Mouse (Mus musculus) forebrain, postnatal 0 days (tissue): ENCODE measurements around the gene Lypd5. TPM values are rescaled to one million over a fixed set of nuclear protein-coding genes. Genes with fewer than 3 reads are reported as not detected.

ENCODE experiments used
- ATAC-seq: fragments of 200-750 bp; cut with Nextera tagmentation; 2 replicates; pipeline ENCODE4 v1.8.0; 2017; ENCODE audit warnings: mild to moderate bottlenecking, moderate library complexity
- DNase-seq: peaks from one replicate; pipeline ENCODE4 v3.0.0-alpha.2; 2015
- H3K27ac ChIP-seq: fragments of 300-500 bp; sonication (generic); 2 replicates; pipeline ENCODE4 v1.5.1; 2014; ENCODE audit warnings: low read depth, mild to moderate bottlenecking, antibody characterized with exemption, low read length, moderate library complexity, mixed read lengths
- H3K27me3 ChIP-seq: fragments of 300-500 bp; sonication (generic); 2 replicates; pipeline ENCODE4 v1.6.1; 2014; ENCODE audit warnings: mild to moderate bottlenecking, low read length, mixed read lengths; ENCODE audit not compliant: insufficient read depth
- H3K36me3 ChIP-seq: fragments of 300-500 bp; sonication (generic); 2 replicates; pipeline ENCODE4 v1.6.1; 2014; ENCODE audit warnings: mild to moderate bottlenecking, moderate library complexity; ENCODE audit not compliant: insufficient read depth
- H3K4me1 ChIP-seq: fragments of 300-500 bp; sonication (generic); 2 replicates; pipeline ENCODE4 v1.6.1; 2014; ENCODE audit warnings: antibody characterized with exemption; ENCODE audit not compliant: insufficient read depth
- H3K4me2 ChIP-seq: fragments of 300-500 bp; sonication (generic); 2 replicates; pipeline ENCODE4 v1.6.1; 2014; ENCODE audit warnings: low read depth, mild to moderate bottlenecking, moderate library complexity
- H3K4me3 ChIP-seq: fragments of 300-500 bp; sonication (generic); 2 replicates; pipeline ENCODE4 v1.5.1; 2014; ENCODE audit warnings: low read depth, low read length, mixed read lengths
- H3K9ac ChIP-seq: fragments of 300-500 bp; sonication (generic); 2 replicates; pipeline ENCODE4 v1.6.1; 2014; ENCODE audit warnings: mild to moderate bottlenecking
- H3K9me3 ChIP-seq: fragments of 300-500 bp; sonication (generic); 2 replicates; pipeline ENCODE4 v1.6.1; 2016; ENCODE audit warnings: low read length
- CTCF ChIP-seq: sonication (generic); IDR thresholded peaks from 2 replicates; pipeline ENCODE4 v1.5.1; 2016; ENCODE audit warnings: antibody characterized with exemption, control low read depth, low read depth
- WGBS: fragments of 180-500 bp; shearing (Covaris S2); extraction: QIAGEN DNeasy Blood & Tissue Kit; methylation state at CpG from one replicate; pipeline ENCODE4 v1.1.7; 2014; 5-methylcytosine and 5-hydroxymethylcytosine counted together
- polyA plus RNA-seq: library from polyadenylated mRNA; unstranded; fragments of >200 nt; fragmentation: Nextera tagmentation; extraction: Ambion mirVana; gene quantifications from 2 replicates; pipeline ENCODE4 v1.2.1, GENCODE M21; 2015
- total RNA-seq: library from RNA; depleted of rRNA; stranded (reverse); fragments of >200 nt; gene quantifications from 2 replicates; pipeline ENCODE4 v1.2.3, GENCODE M21; 2014

Gene Lypd5
- total and polyA plus RNA-seq, 2 experiments from 2014 or later: not detected

DNA sequence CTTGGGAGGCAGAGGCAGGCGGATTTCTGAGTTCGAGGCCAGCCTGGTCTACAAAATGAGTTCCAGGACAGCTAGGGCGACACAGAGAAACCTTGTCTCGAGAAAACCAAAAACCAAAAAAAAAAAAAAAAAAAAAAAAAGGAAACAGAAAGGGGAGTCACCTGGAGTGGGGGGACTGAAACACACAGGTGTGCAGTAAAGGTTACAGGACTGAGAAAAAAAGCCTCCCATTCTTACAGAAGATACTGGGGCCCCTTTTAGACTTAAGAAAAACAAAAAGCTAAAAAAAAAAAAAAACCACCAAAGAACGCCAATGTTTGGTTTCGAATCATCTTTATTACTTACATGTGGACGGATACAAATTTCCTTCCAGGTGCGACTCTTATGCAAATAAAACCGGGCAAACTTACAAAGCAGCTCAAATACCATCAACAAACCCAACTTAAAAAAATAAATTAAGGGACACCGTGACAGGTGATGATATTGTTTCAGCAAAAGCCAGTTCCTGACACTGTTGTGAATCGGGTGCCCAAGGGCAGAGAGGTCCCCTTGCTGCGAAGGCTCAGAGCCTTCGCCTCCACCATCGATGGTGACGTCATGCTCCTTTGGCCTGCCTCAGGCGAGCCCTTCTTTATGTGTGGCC is 33.9 kb downstream of the Lypd5 start:
- H3K9ac ChIP-seq: no peak overlapping the region
- H3K4me3 ChIP-seq: no peak overlapping the region
- no peaks in the 10 kb centered on the region for H3K36me3 ChIP-seq
- DNase-seq (no peak), ATAC-seq (no peak)
- H3K27me3 ChIP-seq: no peaks in the 10 kb centered on the region
- H3K9me3 ChIP-seq: no peaks in the 10 kb centered on the region
- no peak overlapping the region for H3K4me2 ChIP-seq
- no peaks in the 10 kb centered on the region for H3K4me1 ChIP-seq
- 80% methylated on average over 16 of the region's 16 CpGs for WGBS
- no peak for TF ChIP-seq CTCF
- no peak overlapping the region for H3K27ac ChIP-seq

DNA sequence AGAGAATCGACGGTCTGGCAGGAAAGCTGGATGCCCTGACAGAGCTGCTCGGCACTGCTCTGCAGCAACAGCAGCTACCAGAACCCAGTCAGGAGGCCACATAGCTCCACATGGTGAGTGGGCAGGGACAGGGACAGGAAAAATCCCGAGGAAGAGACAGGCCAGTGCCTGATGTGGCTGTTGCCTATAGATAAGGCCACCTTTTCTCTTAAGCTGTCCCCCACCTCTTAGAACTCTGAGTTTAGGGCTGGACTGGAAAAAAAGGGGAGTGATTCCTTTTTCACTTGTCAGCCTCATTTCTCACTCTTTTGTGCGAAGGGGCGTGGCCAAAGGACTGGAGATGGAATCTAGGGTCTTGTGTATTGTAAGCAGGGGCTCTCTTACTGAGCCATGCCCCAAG is 35.1 kb downstream of the Lypd5 start:
- no peak overlapping the region for H3K9ac ChIP-seq
- H3K27me3 ChIP-seq: no peaks in the 10 kb centered on the region
- DNase-seq (no peak), ATAC-seq (no peak)
- no peak for TF ChIP-seq CTCF
- no peaks in the 10 kb centered on the region for H3K9me3 ChIP-seq
- H3K4me1 ChIP-seq: no peaks in the 10 kb centered on the region
- no peak overlapping the region for H3K4me3 ChIP-seq
- H3K27ac ChIP-seq: no peak overlapping the region
- no peak overlapping the region for H3K4me2 ChIP-seq
- 65% methylated on average over 6 of the region's 6 CpGs for WGBS
- no peaks in the 10 kb centered on the region for H3K36me3 ChIP-seq

DNA sequence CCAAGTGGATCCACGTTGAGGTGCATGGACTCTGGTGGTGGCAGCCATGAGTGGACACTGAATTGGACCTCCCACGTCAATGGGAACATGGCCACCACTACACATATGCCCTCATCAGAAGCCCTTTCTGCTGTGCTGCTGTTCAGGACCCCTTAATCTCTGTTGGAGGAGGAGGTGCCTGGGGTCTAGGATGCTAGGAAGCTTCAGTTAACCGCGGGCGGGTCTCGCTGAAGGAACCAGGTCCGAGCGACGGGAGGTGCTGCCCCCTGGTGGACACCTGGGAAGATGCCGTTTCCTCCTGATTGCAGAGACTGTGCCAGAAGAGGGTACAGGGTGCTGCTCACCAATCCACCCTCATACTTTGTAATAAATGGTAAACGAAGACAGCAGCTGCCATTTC is 35.8 kb downstream of the Lypd5 start:
- TF ChIP-seq CTCF: peak; percentile 88
- H3K27me3 ChIP-seq: no peaks in the 10 kb centered on the region
- H3K36me3 ChIP-seq: no peaks in the 10 kb centered on the region
- 9% methylated on average over 11 of the region's 11 CpGs for WGBS
- no peak overlapping the region for H3K9ac ChIP-seq
- H3K4me2 ChIP-seq: peak overlapping the region; percentile 30; the same call in 1 of the 2 replicates
- no peak overlapping the region for H3K4me3 ChIP-seq
- peak; percentile 66 for ATAC-seq
- peak; percentile 76 for DNase-seq
- no peaks in the 10 kb centered on the region for H3K4me1 ChIP-seq
- H3K27ac ChIP-seq: no peak overlapping the region
- H3K9me3 ChIP-seq: no peaks in the 10 kb centered on the region

DNA sequence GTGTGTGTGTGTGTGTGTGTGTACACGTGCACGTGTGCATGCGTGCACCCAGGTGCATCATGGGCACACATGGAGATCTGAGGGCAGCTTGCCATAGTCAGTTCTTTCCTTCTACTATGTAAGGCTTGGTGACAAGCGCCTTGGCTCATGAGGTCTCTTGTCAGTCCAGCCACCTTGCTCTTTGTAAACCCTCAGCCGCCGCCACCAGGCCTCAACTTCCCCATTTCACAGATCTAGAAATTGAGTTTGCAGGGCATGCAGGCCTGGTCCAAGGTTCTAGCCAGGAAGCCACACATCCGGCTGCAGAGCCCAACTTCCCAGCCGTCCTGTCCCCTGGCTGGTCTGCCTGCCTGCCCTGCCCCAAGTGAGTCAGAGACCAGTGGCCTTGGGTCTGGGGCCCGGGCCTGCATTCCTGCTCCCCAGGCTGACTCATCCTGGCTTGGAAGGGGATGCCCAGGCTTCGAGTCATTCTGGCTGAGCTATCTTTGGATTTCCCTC is 38.1 kb downstream of the Lypd5 start:
- Histone ChIP-seq H3K27me3 (no peaks in the 10 kb centered on the region), H3K4me2 (no peak overlapping the region), H3K27ac (no peak overlapping the region), H3K9ac (no peak overlapping the region), H3K4me1 (no peaks in the 10 kb centered on the region), H3K4me3 (no peak overlapping the region), H3K36me3 (no peaks in the 10 kb centered on the region), H3K9me3 (no peaks in the 10 kb centered on the region)
- ATAC-seq (no peak), DNase-seq (no peak)
- no peak for TF ChIP-seq CTCF
- 85% methylated on average over 10 of the region's 10 CpGs for WGBS

DNA sequence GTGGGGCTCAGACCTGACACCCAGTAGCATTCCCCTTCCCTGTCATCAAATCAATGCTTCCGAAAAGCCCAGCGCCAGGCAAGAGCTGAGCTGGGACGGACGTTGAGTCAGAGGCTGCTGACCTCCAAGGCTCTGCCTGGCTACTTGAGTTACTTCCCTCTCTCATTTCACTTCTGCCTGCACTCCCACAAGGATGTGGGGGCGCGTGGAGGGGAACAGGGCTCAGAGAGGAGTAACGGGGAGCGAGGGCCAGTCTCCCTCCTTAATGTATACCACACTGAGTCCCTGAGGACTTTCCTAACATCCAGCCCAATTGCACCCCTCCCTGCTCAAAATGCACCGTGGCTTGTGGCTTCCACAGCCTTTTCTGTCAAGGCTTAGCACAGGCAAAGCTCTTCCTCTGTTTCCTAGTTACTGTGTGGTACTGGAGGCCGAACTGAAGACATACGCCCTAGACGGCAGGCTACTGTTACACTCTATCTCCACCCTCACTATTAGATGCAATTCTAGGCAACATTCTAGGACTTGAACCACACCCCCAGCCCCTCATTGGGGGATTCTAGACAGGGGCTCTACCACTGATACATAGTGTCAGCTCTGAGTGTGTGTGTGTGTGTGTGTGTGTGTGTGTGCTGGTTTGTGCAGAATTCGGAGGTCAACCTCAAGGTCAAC is 40.7 kb downstream of the Lypd5 start:
- TF ChIP-seq CTCF: no peak
- no peak overlapping the region for H3K4me2 ChIP-seq
- H3K27ac ChIP-seq: no peak overlapping the region
- ATAC-seq (no peak), DNase-seq (no peak)
- H3K9me3 ChIP-seq: no peaks in the 10 kb centered on the region
- no peak overlapping the region for H3K4me3 ChIP-seq
- WGBS: 68% methylated on average over 13 of the region's 13 CpGs
- H3K27me3 ChIP-seq: no peaks in the 10 kb centered on the region
- no peaks in the 10 kb centered on the region for H3K36me3 ChIP-seq
- H3K9ac ChIP-seq: no peak overlapping the region
- no peaks in the 10 kb centered on the region for H3K4me1 ChIP-seq

DNA sequence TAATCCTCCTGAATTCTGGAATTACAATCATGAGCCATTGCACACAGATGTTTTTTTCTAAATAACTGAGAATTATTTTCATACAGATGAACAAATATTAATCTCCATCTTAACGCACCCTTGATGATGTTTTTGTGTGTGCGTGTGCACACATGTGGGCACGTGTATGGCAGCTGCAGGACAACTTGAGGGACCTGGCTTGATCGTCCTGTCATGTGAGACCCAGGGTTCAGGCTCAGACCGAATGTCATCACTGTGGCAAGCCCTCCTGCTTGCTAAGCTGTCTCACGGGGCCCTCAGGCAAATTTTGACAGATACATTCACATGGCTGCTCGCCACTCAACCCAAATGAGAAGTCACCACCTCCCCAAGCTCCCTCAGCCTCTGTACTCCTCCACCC is 41.5 kb downstream of the Lypd5 start:
- Histone ChIP-seq H3K9me3 (no peaks in the 10 kb centered on the region), H3K9ac (no peak overlapping the region), H3K27ac (no peak overlapping the region), H3K4me1 (no peaks in the 10 kb centered on the region), H3K36me3 (no peaks in the 10 kb centered on the region), H3K4me3 (no peak overlapping the region), H3K27me3 (no peaks in the 10 kb centered on the region), H3K4me2 (no peak overlapping the region)
- ATAC-seq: no peak
- TF ChIP-seq CTCF: no peak
- 72% methylated on average over 7 of the region's 7 CpGs for WGBS
- DNase-seq: no peak

DNA sequence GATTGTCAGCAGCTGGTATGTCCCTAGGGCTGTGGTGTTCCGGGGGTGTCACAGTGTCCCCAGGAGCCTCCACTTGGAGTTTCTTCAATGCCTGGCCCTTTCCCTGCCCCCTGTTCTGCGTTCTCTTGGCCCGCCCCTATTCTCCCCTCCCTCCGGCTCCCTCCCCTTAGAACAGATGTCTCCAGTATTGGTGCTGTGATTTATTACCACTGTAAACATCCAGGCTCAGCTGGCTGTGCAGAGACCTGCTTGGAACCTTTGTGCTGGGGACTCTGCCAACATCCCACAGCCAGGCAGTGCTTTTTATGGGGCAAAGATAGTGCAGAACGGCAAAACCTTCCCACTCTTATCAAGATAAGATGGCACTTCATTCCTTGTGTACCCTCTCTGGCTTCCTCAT is 42.1 kb downstream of the Lypd5 start:
- Histone ChIP-seq H3K27me3 (no peaks in the 10 kb centered on the region), H3K4me2 (no peak overlapping the region), H3K9ac (no peak overlapping the region), H3K36me3 (no peaks in the 10 kb centered on the region), H3K4me3 (no peak overlapping the region), H3K27ac (no peak overlapping the region), H3K9me3 (no peaks in the 10 kb centered on the region), H3K4me1 (no peaks in the 10 kb centered on the region)
- 48% methylated on average over 5 of the region's 5 CpGs for WGBS
- ATAC-seq (peak; percentile 42), DNase-seq (no peak)
- TF ChIP-seq CTCF: no peak
